Mouse (Mus musculus) lung, postnatal 10 days (tissue): Measurements from ENCODE around the gene Tfrc.

Experiments
- DNase-seq: peaks from one replicate; pipeline ENCODE4 v3.0.0; 2021

Gene Tfrc

DNA sequence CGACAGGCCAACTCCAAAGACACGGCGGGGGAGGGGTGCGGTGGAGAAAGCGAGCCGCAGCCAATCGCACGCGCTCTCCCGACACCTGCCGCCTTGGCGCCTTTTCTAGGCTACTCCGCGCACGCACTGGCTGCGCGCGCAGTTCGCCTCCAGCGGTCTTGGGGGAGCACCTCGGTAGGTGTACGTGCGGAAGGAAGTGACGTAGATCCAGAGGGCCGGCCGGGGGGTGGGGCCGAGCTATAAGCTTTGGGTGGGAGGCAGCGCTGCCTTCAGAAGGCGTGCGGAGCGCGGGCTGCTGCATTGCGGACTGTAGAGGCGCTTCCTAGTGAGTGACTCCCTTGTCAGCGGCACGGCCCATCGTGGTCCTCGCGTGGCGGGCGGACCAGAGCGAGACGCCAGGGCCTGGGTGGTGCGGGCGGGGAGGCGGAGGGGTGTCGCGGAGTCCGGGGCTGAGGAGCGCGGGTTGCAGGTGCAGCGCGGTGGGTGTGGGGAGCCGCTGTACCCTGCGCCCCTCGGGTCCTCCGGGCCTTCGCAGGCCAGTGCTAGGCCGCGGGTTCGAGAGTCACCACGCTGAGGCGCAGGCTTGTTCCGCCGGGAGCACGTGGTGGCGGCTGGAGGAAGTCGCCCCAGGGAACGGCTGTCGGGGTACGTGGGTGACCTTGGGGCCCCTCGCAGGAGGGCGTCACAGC lies at the start of gene Tfrc:
Gene Tfrc, plus strand, starts transcription at position 209 of the 689 bp plus-strand sequence.
- peak; percentile 95 for DNase-seq

DNA sequence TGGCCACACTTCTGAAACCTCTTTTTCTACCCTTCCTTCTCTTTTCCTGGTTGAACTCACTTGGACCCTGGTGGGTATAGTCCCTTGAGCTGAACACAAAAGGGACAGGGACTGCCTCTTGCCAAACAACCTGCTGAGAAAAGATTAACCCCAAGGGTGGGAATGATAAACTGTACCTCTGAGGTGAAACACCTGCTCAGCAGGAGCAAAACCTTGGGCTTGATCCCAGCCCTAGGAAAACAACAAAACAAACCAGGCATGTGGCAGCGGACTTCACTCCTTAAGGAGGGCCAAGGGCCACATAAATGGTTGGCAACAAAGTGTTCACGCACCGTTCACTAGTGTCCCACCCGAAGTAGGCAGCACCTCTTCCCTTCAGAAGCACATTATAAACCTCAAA lies 49.2 kb upstream of the Tfrc start:
- no peak for DNase-seq

DNA sequence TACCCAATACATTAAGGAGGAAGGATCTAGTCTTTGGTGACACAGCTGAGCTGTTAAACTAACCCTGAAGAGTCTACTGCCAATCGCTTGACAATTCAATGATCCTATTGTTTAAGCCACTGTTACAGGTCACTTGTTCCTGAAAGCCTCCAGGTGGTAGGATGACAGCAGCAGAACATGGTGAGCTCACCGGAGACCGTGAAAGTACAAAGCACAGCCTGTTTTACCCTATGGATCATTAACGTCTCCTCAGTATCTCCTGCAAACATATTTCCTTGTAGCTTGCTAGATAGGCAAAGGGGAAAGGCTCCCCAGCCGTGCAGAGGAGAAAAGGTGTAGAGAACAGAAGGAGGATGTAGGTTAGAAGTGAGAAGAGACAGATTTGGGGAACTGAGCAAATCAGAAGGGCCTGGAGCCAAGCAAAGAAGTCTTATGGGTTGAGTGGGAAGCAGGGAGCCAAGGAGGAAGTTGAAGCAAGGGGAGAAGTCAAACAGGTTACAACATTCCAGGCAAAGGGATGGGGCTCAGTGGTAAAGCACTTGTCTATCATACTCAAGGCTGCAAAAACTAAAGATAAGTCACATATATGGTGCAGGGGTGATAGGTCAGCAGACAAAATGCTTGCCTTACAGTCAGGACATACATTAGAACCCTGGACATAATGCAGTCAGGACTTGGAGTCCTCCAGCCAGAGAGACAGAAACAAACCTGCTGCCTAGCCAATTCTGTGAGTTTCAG lies 45.5 kb upstream of the Tfrc start:
- no peak for DNase-seq

DNA sequence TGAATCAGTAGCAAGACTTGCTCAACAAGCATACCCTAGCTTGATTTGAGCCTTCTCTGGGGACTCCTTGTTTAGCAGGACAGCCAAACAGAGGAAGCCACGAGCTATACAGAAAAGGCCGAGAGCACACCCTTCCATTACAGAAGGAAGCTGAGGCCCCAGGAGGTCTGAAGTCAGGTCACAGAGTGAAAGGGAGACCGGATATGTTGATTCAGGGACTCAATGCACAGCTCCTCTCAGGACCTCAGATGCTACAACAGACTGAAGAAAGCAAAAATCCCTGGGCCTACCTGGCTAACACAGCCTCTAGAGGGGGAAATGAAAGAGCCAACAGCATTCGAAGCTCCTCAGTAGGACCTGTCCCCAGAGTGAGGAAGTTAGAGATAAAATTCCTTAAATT lies 41.4 kb upstream of the Tfrc start:
- no peak for DNase-seq

DNA sequence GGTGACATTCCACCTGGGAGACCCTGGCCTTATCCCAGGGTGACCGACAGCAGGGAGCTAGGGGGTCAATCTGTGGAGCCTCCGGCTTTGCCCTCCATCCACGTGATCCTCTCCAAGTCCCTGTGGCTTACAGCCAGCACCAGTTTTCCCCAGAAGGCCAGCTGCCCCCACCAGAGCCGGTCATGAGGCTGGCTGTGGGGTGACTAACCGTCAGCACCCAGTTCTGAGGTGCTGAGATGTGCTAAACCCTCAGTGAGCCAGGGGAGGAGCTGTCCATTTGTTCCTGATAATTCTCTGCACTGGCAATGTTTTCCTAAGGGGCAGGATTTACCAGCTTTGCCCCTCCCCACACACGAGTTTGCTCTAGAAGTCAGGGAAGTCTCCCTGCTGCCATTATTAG lies 40.3 kb upstream of the Tfrc start:
- DNase-seq: no peak

DNA sequence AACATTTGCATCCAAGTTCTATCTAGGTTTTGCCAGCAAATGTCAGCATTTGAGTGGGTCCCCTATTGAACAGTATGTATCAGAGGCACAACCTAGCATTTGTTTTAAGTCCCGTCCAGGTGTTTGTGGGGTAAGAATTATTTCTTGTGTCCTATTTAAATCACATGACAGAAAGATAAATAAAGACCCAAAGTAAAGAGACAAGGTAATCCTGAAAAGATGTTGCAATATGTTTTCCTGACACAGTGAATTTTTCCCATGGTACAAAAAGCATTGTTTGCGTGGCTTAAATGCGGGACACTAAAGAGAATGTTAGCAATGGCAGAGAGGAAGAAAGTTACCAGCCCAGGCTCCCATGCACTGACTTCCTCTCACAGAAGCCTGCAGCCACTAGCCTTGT lies 38.7 kb upstream of the Tfrc start:
- no peak for DNase-seq

DNA sequence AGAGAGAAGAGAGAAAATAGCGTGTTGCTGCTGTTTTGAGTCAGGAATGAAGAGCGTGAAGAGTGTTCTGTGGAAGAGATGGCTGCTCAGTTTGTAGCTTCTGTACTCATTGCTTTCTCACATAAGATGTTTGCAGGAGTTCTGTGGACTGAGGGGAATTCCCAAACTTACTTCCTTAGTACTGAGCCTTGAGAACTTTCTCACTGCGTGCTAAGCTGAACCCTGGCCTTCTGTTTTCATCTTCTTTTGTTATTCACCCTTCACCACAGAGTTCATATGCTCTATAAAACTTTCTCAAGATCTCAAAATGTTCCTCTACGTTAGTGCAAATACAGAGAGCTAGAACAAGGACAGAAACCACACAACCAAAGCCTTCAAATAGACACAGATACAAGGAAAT lies 36.2 kb upstream of the Tfrc start:
- DNase-seq: no peak

DNA sequence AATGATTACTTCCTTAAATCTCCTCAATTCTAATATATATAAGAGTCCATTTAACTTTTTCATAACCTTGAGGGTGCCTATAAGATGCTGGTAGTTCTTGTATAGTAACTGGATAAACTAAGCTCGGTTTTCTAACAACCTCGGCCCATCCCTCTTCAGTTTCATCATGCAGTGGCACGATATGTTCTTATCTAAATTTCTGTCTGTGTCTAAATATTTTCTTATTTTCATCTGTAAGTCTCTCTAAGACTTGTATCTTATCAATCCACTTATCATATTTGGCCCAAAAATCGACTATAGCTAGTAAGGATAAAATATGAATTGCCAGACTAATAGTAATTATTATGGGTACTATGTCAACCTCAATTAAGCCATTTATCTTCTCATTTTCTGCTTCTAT lies 22.2 kb upstream of the Tfrc start:
- DNase-seq: no peak

DNA sequence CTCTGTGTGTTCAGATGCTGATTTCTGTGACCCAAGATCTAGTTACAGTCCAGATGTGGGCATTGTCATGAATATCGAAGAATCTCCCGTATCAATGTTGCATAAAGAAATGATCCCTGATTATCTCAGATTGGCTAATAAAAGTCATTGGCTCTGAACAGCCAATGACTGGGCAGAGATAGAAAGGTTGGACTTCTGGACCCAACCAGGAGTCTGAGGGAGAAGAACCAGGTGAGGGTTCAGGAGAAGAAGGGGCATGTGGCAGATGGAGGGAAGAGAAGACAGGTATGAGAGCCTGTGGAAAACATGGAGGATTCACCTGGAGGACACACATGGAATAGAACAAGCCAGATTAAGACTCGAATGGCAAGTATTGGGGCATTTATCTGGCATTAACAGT lies 20.2 kb upstream of the Tfrc start:
- DNase-seq: no peak

DNA sequence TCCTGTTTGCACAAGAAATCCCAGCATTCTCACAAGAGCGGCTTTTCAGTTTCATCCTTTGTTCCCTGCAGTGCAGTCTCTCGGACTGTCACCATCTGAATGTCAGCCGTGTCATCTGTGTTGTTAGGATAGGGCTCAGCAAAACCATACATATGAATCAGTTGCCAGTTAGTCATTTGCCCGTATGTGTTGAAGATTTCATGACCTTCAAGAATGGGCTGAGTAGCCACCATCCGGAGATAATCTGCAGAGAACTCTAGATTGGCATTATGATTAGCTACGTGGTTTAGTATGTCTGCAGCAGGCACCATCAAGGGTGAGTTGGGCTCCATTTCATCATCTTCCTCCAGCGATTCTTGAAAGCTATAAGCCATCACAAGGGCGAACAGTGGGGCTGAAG lies 17.2 kb upstream of the Tfrc start:
- no peak for DNase-seq

DNA sequence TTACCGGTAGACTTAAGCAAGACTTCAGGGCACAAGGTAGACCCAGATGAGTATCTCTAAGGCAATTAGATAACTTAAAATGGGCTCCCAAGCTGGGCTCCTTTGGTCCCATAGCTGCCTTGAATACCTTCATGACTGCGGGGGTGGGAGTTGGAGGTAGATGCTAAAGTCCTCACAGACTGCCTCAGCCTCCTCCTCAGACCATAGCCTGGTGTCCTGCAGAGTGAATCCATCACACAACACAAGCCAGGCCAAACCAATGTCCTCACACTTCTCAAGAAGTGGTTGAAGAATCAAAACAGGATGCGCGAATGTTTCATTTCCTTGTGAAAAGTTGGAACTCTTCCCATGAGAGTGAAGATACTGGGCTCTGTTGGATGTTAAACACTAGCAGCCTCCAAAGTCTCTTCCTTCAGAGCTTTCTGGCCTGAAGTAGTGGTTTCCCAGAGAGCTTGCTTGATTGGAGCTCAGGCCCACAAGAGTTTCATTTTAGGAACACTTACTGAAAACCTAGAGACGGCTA lies 15.4 kb upstream of the Tfrc start:
- peak; percentile 42 for DNase-seq

DNA sequence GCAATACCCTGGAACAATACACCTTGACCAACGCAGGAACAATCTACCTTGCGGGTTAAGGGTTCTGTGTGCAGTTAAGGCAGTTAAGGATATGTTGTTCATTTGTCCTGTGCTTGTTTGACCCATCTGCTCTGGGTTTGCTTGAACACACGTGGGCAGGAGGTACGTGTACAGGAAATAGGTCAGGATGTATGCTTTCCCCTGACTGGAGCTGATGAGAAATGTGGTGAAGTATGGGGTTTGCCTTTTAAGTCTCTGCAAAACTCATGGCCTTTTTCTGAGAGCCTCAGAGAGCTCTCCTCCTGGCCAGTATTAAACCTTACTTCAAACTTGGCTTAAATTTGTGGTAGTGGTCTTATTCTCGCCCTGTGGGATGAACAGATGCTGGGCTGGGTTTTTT lies 14.8 kb upstream of the Tfrc start:
- DNase-seq: no peak

DNA sequence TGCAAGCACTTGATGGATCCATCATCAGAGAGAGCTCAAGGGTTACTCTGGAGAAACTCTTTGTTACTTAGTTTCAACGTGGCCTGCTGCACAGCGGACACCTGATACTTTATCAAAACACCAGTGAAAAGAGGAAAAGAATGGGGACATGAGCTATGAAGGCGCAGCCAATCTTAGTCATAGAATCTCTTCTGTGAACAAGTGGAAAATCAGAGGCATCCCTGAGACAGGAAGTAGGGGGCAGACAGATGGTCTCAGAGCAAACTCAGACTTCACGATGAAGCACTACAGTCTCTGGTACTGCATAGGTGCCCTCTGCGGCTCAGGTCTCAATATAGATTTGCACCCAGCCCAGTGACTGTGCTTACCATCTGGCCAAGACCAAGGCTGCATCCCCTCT lies 14.0 kb upstream of the Tfrc start:
- DNase-seq: no peak

DNA sequence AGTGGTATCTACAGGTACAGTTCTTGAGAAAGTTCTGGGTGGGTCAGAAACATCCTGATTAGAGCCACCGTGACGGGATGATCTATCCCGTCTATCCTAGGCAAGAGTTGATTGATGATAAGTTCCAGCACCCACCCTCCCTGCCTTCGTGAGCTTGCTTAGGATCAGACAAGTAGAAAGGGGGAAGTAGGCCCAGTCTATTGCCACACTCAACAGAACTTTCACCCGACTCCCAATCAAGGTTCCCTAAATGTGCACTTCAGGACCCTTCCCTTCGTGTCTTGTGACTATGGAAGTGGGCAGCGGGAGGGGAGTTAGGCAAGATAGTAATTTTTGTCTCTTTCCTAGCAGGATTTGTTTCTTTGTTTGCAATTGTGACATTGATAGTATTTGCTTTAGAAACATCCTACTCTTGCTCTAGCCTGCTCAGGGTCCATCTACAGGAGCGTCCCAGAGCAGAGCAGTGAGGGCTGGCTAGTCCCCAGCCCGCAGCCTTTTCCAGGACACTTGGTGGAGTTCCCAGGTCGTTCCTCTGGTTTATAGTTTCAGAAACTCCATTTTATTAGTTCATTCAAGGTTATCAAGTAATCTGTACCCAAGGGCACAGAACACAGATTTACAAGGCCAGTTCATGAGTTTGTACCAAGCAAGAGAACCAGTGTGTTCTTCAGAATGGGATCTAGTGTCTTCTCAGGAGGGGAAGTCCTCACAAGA lies 13.4 kb upstream of the Tfrc start:
- no peak for DNase-seq

DNA sequence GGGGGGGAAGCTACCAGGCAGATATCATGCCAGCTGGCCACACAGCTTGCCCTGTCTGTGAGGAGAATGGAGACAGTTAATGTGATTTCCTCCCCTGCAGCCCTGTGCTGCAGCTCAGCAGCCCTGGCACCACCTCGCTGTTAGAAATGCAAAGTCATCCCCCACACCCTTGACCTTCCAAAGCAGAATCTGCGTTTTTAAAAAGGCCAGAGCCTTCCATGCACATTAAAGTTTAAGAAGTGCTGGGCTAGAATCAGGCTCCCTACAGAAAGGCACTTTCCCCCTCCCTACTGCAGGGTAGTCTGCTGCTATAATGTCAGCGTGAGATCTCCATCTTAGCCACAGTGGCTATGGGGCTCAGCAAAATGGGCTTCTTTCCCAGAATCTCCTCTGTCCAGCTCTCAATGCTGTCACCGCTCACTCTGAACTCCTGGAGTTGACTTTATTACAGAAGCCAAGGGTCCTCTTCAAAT lies 10.8 kb upstream of the Tfrc start:
- DNase-seq: peak; percentile 24

DNA sequence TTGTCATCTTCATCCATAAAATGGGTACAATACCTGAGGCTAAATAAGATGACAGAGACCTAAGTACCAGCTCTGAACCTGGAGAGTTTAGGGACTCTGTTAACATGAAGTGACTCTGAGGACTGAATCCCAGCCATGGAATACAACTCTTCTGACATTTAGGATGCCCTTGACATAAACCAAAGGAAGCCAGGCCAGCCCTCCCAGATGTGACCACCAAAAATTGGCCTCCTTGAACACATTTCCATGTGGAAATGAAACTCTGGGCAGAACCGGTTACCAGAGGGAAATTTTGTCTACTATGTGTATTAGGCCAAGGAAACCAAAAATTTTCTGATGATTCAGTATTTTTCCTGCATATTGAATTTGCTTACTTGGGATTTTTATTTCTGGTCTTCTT lies 9.6 kb upstream of the Tfrc start:
- DNase-seq: no peak

DNA sequence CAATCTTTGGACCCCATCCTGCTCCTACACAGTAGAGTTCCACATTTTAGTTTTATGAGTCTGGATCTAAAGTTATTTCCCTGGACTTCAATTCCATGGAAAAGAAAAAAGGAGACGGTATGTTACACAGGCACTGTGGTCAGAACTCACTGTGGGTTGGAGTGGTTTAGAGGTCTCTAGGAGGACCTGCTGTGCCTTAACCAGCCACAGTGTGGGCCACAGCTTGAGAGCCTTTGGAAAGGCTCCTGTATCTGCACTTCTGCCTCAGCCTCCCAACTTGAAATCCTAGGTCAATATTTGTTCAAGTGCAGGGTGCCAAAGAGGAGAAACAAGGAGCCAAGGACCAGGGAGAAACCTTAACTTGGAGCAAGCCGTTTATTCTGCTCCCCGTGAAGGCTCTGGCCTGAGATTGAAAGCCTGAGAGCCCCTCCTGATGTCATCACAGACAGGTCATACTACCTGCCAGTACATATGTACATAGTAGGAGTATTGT lies 6.5 kb upstream of the Tfrc start:
- no peak for DNase-seq

DNA sequence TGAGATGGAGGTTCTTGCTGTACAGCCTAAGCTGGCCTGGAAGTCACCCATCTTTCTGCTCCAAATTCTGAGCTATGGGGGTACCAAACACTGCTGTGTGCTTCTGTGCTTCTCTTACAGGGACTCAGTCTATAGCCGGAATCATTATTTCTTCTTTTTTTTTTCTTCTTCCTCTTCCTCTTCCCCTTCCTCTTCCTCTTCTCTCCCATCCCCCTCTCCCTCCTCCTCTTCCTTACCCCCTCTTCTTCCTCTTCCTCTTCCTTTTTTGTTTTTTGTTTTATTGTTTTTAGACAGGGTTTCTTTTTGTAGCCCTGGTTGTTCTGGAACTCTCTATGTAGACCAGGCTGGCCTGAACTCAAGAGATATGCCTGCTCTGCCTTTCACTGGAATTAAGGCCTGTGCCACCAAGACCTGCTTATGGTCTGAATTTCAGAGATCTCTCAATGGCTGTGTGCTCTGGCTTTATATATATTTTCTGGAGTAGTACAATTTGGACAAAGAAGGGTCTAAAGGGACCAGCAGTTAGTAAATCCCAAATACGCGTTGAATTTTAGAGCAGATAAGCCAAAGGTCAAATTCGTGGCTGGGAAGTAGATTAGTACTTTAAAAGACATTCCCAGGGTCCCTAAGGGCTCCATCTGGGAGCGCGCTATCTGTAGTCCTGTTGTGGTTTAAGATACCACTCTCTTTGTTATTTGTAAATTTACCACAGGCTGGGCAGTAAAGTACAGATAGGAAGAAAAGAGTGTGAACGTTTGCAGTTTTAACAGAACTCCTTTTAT lies 967 bp upstream of the Tfrc start:
- no peak for DNase-seq

DNA sequence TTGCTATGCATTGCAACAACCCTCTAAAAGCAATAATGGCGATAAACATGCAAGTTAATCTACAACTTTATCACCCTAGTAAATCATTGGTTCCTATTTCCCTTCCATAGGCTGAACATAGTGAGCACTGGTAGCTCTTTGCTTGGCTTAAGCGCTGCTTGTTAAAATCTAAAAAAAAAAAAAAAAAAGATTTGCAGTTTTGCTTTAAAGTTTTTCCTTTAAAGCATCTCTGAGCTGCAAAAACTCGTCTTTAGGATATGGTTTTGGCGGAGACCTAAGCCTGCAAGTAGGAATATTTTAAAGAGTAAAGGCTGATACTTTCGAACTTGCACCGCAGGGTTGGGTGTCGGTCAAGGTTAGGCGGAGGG lies 392 bp upstream of the Tfrc start:
- no peak for DNase-seq

DNA sequence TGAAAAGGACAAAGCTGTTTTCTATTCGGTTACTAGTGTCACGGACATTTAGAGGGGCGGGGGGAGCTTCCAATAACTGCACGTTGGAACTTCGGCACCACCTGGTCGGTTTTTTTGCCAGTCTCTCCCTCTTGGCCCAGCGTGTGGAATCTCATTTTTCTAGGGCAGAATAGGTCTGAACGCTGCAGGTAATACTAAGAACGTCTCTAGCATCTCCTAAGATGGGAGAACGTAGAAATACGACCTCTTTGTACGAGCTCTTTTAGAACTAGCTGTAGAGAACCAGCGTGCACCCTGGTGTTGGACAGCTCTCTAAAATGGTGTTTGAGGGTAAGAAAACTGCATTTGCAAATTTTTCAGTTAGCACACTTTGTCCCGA lies 670 bp downstream of the Tfrc start:
- no peak for DNase-seq

DNA sequence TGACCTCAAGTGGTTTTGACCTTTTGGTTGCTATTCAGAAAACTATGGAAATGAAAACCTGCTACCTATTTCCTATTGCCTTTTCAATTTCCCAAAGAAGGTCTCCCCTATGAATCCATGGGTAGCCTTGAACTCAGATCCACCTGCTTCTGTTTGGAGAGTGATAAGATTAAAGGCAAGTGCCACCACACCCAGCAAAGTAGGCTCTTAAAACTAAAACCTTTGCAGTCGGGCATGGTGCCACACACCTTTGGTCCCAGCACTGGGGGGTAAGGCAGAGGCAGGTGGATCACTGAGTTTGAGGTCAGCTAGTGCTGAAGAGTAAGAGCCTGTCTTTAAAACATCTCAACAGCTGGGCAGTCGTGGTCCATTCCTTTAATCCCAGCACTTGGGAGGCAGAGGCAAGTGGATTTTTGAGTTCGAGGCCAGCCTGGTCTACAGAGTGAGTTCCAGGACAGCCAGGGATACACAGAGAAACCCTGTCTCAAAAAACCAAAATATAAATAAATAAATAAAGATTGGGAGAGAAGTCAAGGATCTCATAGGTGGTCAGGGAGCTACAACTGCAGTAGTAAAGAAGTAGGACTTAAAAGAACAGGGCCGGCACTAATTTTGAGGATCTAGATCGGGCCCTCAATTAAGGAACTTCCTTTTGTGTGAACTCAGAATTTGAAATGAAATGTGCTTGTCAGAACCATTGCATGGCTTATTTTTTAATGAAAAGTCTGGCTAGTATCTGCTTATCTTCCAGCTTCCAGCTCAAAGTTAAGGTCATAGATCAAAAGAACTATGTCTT lies 1.9 kb downstream of the Tfrc start:
- DNase-seq: no peak

DNA sequence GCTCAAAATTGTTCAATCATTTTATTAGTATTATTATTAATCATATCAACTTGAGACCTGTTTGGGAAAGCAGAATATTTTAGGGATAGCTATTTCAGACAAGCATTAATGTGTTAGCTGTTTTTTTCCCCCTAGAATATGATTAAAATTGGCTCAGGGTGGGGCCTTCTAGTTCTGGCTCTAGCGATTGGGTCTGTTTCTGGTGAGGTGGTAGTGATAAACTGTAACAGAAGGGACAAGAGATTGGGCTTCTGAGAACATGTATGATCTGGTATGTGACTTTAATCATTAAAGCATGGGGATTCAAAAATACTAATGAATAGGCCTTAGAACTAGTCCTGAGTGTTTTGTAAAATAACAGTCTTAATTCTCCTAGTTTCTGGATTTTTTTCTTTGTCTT lies 3.3 kb downstream of the Tfrc start:
- DNase-seq: no peak
